Mouse (Mus musculus) myocyte (in vitro differentiated cells): ENCODE results near the gene Angptl2. TPM values are rescaled to one million over a fixed set of nuclear protein-coding genes. Genes with fewer than 3 reads are reported as not detected.

Source experiments
- H3K27me3 ChIP-seq: one replicate; pipeline ENCODE4 v1.6.1; 2011; ENCODE audit not compliant: control insufficient read depth, insufficient read depth, insufficient read length
- H3K36me3 ChIP-seq: one replicate; pipeline ENCODE4 v1.6.1; 2011; ENCODE audit not compliant: control insufficient read depth, insufficient read depth
- H3K4me2 ChIP-seq: one replicate; pipeline ENCODE4 v1.6.1; 2011; ENCODE audit warnings: low read depth, control low read depth
- H3K4me3 ChIP-seq: one replicate; pipeline ENCODE4 v1.5.1; 2011; ENCODE audit warnings: mild to moderate bottlenecking, control low read depth, moderate library complexity
- H3K79me2 ChIP-seq: one replicate; pipeline ENCODE4 v1.6.1; 2011; ENCODE audit not compliant: control insufficient read depth, insufficient read depth
- H3ac ChIP-seq: one replicate; pipeline ENCODE4 v1.6.1; 2011; ENCODE audit not compliant: control insufficient read depth, insufficient read length
- CEBPB ChIP-seq: IDR thresholded peaks from 2 replicates; pipeline ENCODE4 v1.6.1; 2011; ENCODE audit warnings: mild to moderate bottlenecking, moderate library complexity; ENCODE audit not compliant: poor library complexity, insufficient read depth, severe bottlenecking
- E2F4 ChIP-seq: IDR thresholded peaks from one replicate; pipeline ENCODE4 v1.6.1; 2011; ENCODE audit warnings: mild to moderate bottlenecking, control low read depth, moderate library complexity; ENCODE audit not compliant: insufficient read depth
- MAX ChIP-seq: IDR thresholded peaks from one replicate; pipeline ENCODE4 v1.6.1; 2011; ENCODE audit warnings: low read depth, mild to moderate bottlenecking, control low read depth
- MYOD1 ChIP-seq, 3 experiments: IDR thresholded peaks; one replicate each; pipeline ENCODE4 v1.6.1; 2011; ENCODE audit warnings: control low read depth in 2 of 3, low read depth in 2 of 3, mild to moderate bottlenecking in 2 of 3, moderate library complexity in 1 of 3; ENCODE audit not compliant: insufficient read length in 2 of 3, control insufficient read depth in 1 of 3
- MYOG ChIP-seq, 3 experiments: IDR thresholded peaks; one replicate each; pipeline ENCODE4 v1.6.1; 2011; ENCODE audit warnings: control low read depth in 2 of 3, low read depth in 2 of 3, mild to moderate bottlenecking in 2 of 3; ENCODE audit not compliant: insufficient read length in 2 of 3, control insufficient read depth in 1 of 3, insufficient read depth in 1 of 3
- POLR2A ChIP-seq: IDR thresholded peaks from one replicate; pipeline ENCODE4 v1.6.1; 2011; ENCODE audit warnings: low read depth, mild to moderate bottlenecking, control low read depth, moderate library complexity; ENCODE audit not compliant: insufficient read length
- POLR2AphosphoS2 ChIP-seq: IDR thresholded peaks from one replicate; pipeline ENCODE4 v1.6.1; 2011; ENCODE audit warnings: low read depth, control low read depth; ENCODE audit not compliant: insufficient read length
- REST ChIP-seq: IDR thresholded peaks from one replicate; pipeline ENCODE4 v1.6.1; 2011; ENCODE audit warnings: mild to moderate bottlenecking, control low read depth, moderate library complexity; ENCODE audit not compliant: insufficient read depth, insufficient read length
- SRF ChIP-seq: IDR thresholded peaks from one replicate; pipeline ENCODE4 v1.6.1; 2011; ENCODE audit warnings: low read depth; ENCODE audit not compliant: control insufficient read depth, insufficient read length
- TCF12 ChIP-seq: IDR thresholded peaks from one replicate; pipeline ENCODE4 v1.6.1; 2011; ENCODE audit warnings: mild to moderate bottlenecking, control low read depth; ENCODE audit not compliant: poor library complexity, insufficient read depth, severe bottlenecking
- TCF3 ChIP-seq: IDR thresholded peaks from one replicate; pipeline ENCODE4 v1.6.1; 2011; ENCODE audit warnings: low read depth, control low read depth; ENCODE audit not compliant: insufficient read length
- USF1 ChIP-seq: IDR thresholded peaks from one replicate; pipeline ENCODE4 v1.6.1; 2011; ENCODE audit warnings: low read depth, mild to moderate bottlenecking, control low read depth, moderate library complexity
- polyA plus RNA-seq: library from polyadenylated mRNA; unstranded; fragments of >200 nt; fragmentation: generic; extraction: Trizol; gene quantifications from one replicate; pipeline ENCODE4 v1.2.1, GENCODE M21; 2012; ENCODE audit warnings: missing spikeins

The Angptl2 gene
- polyA plus RNA-seq, 1 experiment, result 130 TPM

GRCm38 (mm10) chr2:33292057-33292456 is 76.2 kb downstream of the Angptl2 start:
- H3K79me2 ChIP-seq, result no peaks in the 10 kb centered on the region
- no peak overlapping the region for H3K4me2 ChIP-seq
- H3ac ChIP-seq, result no peak overlapping the region
- no peak for TF ChIP-seq MYOD1 (IDR thresholded peaks at IDR 0.05; ENCODE audit: control insufficient read depth in 1 of 3, insufficient read length in 2 of 3, low read depth in 2 of 3)
- TF ChIP-seq CEBPB, result no peak
- no peak for TF ChIP-seq E2F4
- no peak for TF ChIP-seq MAX
- TF ChIP-seq MYOG (IDR thresholded peaks at IDR 0.05; ENCODE audit: control insufficient read depth in 1 of 3, insufficient read depth in 1 of 3, insufficient read length in 2 of 3, low read depth in 2 of 3), result no peak
- no peak for TF ChIP-seq REST
- no peak for TF ChIP-seq POLR2AphosphoS2
- no peak for TF ChIP-seq POLR2A
- no peak for TF ChIP-seq TCF3
- no peak for TF ChIP-seq SRF
- TF ChIP-seq TCF12, result no peak
- TF ChIP-seq USF1, result no peak
- no peaks in the 10 kb centered on the region for H3K27me3 ChIP-seq
- no peak overlapping the region for H3K4me3 ChIP-seq
- H3K36me3 ChIP-seq, result no peaks in the 10 kb centered on the region

DNA sequence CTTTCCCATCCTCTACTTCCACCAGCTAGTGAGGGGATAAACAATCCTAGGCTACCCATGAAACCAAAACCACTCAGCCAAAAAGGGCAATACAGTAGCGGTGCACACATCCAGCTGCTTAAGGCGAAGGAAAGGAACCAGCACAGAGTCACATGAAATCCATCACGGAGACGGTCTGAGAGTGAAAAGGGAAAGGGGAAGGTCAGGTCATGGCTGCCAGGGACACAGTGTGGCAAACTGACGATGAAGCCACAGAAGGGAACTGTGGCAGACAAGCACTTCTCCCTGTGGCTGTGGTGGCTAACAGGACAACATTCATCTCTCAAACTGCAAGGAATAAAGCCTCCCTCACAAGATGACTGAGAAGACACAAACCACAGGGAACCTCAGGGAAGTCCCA is 79.2 kb downstream of the Angptl2 start:
- Histone ChIP-seq H3K27me3 (no peaks in the 10 kb centered on the region), H3ac (no peak overlapping the region), H3K4me3 (no peak overlapping the region), H3K36me3 (no peaks in the 10 kb centered on the region), H3K4me2 (no peak overlapping the region), H3K79me2 (no peaks in the 10 kb centered on the region)
- TF ChIP-seq REST (no peak), SRF (no peak), USF1 (no peak), CEBPB (no peak), TCF3 (no peak), MYOG (IDR thresholded peaks at IDR 0.05; ENCODE audit: control insufficient read depth in 1 of 3, insufficient read depth in 1 of 3, insufficient read length in 2 of 3, low read depth in 2 of 3) (no peak), POLR2AphosphoS2 (no peak), E2F4 (no peak), MAX (no peak)

Other genes starting within 250 kb of the Angptl2 start
- 13.5 TPM for gene Slc2a8, start 234.0 kb upstream of the Angptl2 start, polyA plus RNA-seq
- 2.1 TPM for gene Garnl3, start 84.4 kb upstream of the Angptl2 start, polyA plus RNA-seq
- gene Ralgps1, start 155.4 kb downstream of the Angptl2 start, polyA plus RNA-seq, result 1.3 TPM
- 3.1 TPM for gene Zbtb34, start 215.3 kb downstream of the Angptl2 start, polyA plus RNA-seq